Mouse (Mus musculus) B cell, adult 2 months (primary cell): ENCODE measurements at regions not wholly inside any gene's neighbourhood (a gene's known extent, or its start where the extent isn't known, plus 50 kb on each side); places are given as distances from the start of the nearest gene placed in this dataset.
"Not testable (repeated sequence)": the region's sequence is repeated elsewhere in the genome, so short reads cannot be mapped to it uniquely, and the experiment has no call there.

Experiments used
- DNase-seq, 2 experiments: peaks; one replicate each; pipeline ENCODE4 v3.0.0; 2022

GRCm38 (mm10) chr6:22506871-22507270, 150.8 kb upstream of the Fam3c start:
- no peak for DNase-seq

GRCm38 (mm10) chr6:22497306-22497705, 141.3 kb upstream of the Fam3c start:
- DNase-seq = no peak

GRCm38 (mm10) chr6:22496471-22496870, 140.4 kb upstream of the Fam3c start:
- peak; percentile 27 to 36 for DNase-seq

- peak; percentile 38 to 51 for DNase-seq
These were observed 137.7 kb upstream of the Fam3c start for GRCm38 (mm10) chr6:22493632-22494260.

GRCm38 (mm10) chr6:22492896-22493295, 136.9 kb upstream of the Fam3c start:
- no peak for DNase-seq

GRCm38 (mm10) chr6:22490762-22491161, 134.7 kb upstream of the Fam3c start:
- no peak for DNase-seq

- no peak for DNase-seq
These were observed 131.4 kb upstream of the Fam3c start for GRCm38 (mm10) chr6:22487467-22487866.

GRCm38 (mm10) chr6:22485828-22486518, 129.9 kb upstream of the Fam3c start:
- DNase-seq = no peak

- DNase-seq = peak in 1 of 2 experiments; percentile 19
These were observed 126.2 kb upstream of the Fam3c start for GRCm38 (mm10) chr6:22482257-22482656.

- peak; percentile 21 to 22 for DNase-seq
These were observed 118.6 kb upstream of the Fam3c start for GRCm38 (mm10) chr6:22474604-22475003.

GRCm38 (mm10) chr6:22474011-22474410, 118.0 kb upstream of the Fam3c start:
- DNase-seq = no peak

- DNase-seq = not testable (repeated sequence)
These were observed 116.4 kb upstream of the Fam3c start for GRCm38 (mm10) chr6:22472400-22472799.

GRCm38 (mm10) chr6:22467334-22467993, 111.4 kb upstream of the Fam3c start:
- DNase-seq = no peak

GRCm38 (mm10) chr6:22465926-22466325, 109.9 kb upstream of the Fam3c start:
- DNase-seq = no peak

GRCm38 (mm10) chr6:22459440-22460016, 103.5 kb upstream of the Fam3c start:
- DNase-seq = peak; percentile 20 to 27

- DNase-seq = peak in 1 of 2 experiments; percentile 14
These were observed 96.2 kb upstream of the Fam3c start for GRCm38 (mm10) chr6:22452203-22452602.

GRCm38 (mm10) chr6:22450501-22450900, 94.5 kb upstream of the Fam3c start:
- no peak for DNase-seq

- no peak for DNase-seq
These were observed 92.9 kb upstream of the Fam3c start for GRCm38 (mm10) chr6:22448906-22449305.

- no peak for DNase-seq
These were observed 91.6 kb upstream of the Fam3c start for GRCm38 (mm10) chr6:22447636-22448035.

- peak; percentile 26 to 31 for DNase-seq
These were observed 90.7 kb upstream of the Fam3c start for GRCm38 (mm10) chr6:22446621-22447310.

- not testable (repeated sequence) for DNase-seq
These were observed 88.8 kb upstream of the Fam3c start for GRCm38 (mm10) chr6:22444856-22445255.

GRCm38 (mm10) chr6:22444220-22444619, 88.2 kb upstream of the Fam3c start:
- no peak for DNase-seq

GRCm38 (mm10) chr6:22443573-22443972, 87.5 kb upstream of the Fam3c start:
- DNase-seq = no peak
